Mouse (Mus musculus): ENCODE measurements around the gene Serping1.

DNA sequence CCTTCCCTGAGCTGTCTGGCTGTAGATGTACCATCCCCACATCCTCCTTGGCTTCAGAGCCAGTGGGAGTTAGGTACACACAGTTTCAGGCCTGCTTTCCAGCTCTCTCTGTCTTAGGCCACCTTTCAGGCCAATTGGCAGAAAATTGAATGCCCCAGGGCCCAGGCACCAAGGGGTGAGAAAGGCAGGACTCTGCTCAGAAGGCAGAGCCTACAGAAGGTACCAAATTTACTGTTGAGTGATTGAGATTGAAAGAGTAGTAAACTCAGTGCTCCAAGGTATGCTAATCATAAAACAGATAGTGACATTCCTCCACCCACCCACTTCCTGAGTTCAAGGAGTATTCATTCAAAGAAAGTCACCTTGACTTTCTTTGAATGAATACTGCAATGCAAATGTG lies 34.1 kb upstream of the Serping1 start:
- TF ChIP-seq CTCF (conservative IDR thresholded peaks at IDR 0.05; ENCODE audit: insufficient read depth, insufficient read length, low read depth, low read length) (no peak), POLR2A (IDR thresholded peaks at IDR 0.05; ENCODE audit: low read depth, low read length) (no peak)
